Mouse (Mus musculus) limb, embryonic 15.5 days (tissue): ENCODE measurements at regions not wholly inside any gene's neighbourhood (a gene's known extent, or its start where the extent isn't known, plus 50 kb on each side); places are given as distances from the start of the nearest gene placed in this dataset.
A peak's percentile ranks its signal among the peaks of the same experiment; 100 is the strongest.

ENCODE experiments used
- ATAC-seq: fragments of 200-750 bp; cut with Nextera tagmentation; 2 replicates; pipeline ENCODE4 v1.8.0; 2017; ENCODE audit warnings: low read depth, moderate TSS enrichment; ENCODE audit not compliant: insufficient number of reproducible peaks, low FRiP score, low TSS enrichment
- H3K27ac ChIP-seq: fragments of 300-500 bp; sonication (generic); 2 replicates; pipeline ENCODE4 v1.5.1; 2015; ENCODE audit warnings: moderate library complexity, mild to moderate bottlenecking, inconsistent platforms
- H3K27me3 ChIP-seq: fragments of 300-500 bp; sonication (generic); 2 replicates; pipeline ENCODE4 v1.6.1; 2015; ENCODE audit warnings: inconsistent platforms
- H3K36me3 ChIP-seq: fragments of 300-500 bp; sonication (generic); 2 replicates; pipeline ENCODE4 v1.6.1; 2015; ENCODE audit warnings: inconsistent platforms
- H3K4me1 ChIP-seq: fragments of 300-500 bp; sonication (generic); 2 replicates; pipeline ENCODE4 v1.6.1; 2015; ENCODE audit warnings: inconsistent platforms
- H3K4me2 ChIP-seq: fragments of 300-500 bp; sonication (generic); 2 replicates; pipeline ENCODE4 v1.6.1; 2015; ENCODE audit warnings: mild to moderate bottlenecking, inconsistent platforms
- H3K4me3 ChIP-seq: fragments of 300-500 bp; sonication (generic); 2 replicates; pipeline ENCODE4 v1.5.1; 2015; ENCODE audit warnings: mild to moderate bottlenecking, inconsistent platforms
- H3K9ac ChIP-seq: fragments of 300-500 bp; sonication (generic); 2 replicates; pipeline ENCODE4 v1.6.1; 2015; ENCODE audit warnings: inconsistent platforms
- H3K9me3 ChIP-seq: fragments of 300-500 bp; sonication (generic); 2 replicates; pipeline ENCODE4 v1.6.1; 2016; ENCODE audit warnings: inconsistent platforms
- WGBS: fragments of 180-500 bp; shearing (Covaris S2); methylation state at CpG from one replicate; pipeline ENCODE4 v1.1.7; 2015; 5-methylcytosine and 5-hydroxymethylcytosine counted together

- H3K36me3 ChIP-seq, result no peaks in the 10 kb centered on the region
- no peak overlapping the region for H3K4me2 ChIP-seq
- no peak overlapping the region for H3K4me3 ChIP-seq
- no peak for ATAC-seq
- no peaks in the 10 kb centered on the region for H3K27me3 ChIP-seq
- no peaks in the 10 kb centered on the region for H3K4me1 ChIP-seq
- WGBS, result 76% methylated on average over 8 of the region's 8 CpGs
- H3K27ac ChIP-seq, result no peak overlapping the region
- H3K9me3 ChIP-seq, result no peaks in the 10 kb centered on the region
- H3K9ac ChIP-seq, result no peak overlapping the region
Observed at GRCm38 (mm10) chr4:125765171-125765570, 259.2 kb upstream of the Csf3r start.

DNA sequence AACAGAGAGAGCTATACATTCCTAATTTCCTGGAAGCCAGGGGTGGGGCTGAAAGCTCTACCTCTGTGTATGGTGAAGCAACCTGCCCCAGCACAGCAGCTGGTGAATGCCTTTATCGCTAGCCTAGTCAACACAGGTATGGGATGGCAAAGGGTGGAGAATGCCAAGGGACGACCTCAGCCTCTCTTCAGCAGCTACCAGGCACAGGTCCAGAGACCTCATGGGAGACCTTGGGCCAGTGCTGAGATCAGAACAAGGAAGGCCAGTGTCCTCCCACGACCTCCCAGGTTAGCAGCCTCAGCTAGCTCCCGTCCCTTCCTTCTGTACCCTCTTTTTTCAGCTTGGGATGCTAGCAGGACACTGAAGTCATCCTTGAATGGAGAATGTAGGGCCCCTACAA is 247.2 kb upstream of the Csf3r start:
- Histone ChIP-seq H3K4me2 (no peak overlapping the region), H3K36me3 (no peaks in the 10 kb centered on the region), H3K27ac (no peak overlapping the region), H3K4me1 (no peaks in the 10 kb centered on the region), H3K9me3 (no peaks in the 10 kb centered on the region), H3K27me3 (peaks cover 10% of the 10 kb centered on the region; the same call in 1 of the 2 replicates), H3K9ac (no peak overlapping the region), H3K4me3 (no peak overlapping the region)
- no peak for ATAC-seq
- WGBS, result 81% methylated on average over 4 of the region's 4 CpGs

DNA sequence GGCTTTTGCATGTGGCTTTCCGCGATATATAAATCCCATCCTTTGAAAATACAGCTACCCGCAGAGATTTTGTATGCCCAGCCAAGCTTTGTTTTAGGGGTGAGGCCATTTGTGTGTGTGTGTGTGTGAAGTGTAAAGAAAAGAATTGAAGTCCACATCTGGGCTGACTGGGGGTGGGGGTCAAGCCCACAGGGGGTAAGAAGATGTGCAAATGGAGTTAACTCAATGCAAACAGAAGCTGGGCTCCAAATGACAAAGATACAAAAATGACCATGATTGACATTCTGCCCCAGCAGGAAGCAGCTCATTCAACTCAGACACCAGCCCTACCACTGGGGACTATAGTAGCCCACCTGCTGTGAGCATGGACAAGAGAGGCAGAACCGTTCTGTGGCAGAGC is 244.2 kb upstream of the Csf3r start:
- Histone ChIP-seq H3K4me1 (no peaks in the 10 kb centered on the region), H3K4me2 (no peak overlapping the region), H3K27ac (no peak overlapping the region), H3K9ac (no peak overlapping the region), H3K27me3 (peaks cover 13% of the 10 kb centered on the region; the same call in 1 of the 2 replicates), H3K36me3 (no peaks in the 10 kb centered on the region), H3K4me3 (no peak overlapping the region), H3K9me3 (no peaks in the 10 kb centered on the region)
- WGBS, result 59% methylated on average over 4 of the region's 4 CpGs
- ATAC-seq, result no peak

DNA sequence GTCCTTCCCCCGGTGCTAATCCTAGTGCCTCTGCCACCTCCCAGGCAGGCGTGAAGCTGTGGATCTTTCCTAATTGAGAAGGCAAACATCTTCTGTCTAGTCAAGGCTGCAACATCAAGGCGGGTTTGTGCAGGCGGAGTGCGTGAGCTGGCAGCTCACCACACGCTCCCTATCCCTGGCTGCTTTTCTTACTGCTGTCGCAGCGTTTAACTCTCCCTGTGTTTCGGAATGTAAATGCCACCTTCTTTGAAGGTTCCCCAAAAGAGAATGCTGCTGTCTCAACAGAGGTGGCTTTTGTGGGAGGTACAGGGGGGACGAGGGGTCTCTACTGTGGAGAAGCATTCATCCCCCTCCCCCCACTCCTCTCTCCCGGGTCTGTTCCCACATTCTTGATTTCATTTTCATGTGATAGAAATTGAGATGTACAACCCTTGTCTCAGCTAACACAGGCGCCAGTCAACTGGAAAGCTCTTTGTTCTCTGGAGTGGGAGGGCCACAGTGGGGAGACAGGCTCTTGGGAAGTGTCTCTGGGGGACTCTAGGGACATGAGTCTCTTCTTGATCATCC is 243.3 kb upstream of the Csf3r start:
- ATAC-seq, result no peak
- no peak overlapping the region for H3K4me3 ChIP-seq
- peaks cover 17% of the 10 kb centered on the region; the same call in 1 of the 2 replicates for H3K27me3 ChIP-seq
- no peak overlapping the region for H3K4me2 ChIP-seq
- H3K9ac ChIP-seq, result no peak overlapping the region
- H3K27ac ChIP-seq, result no peak overlapping the region
- 11% methylated on average over 12 of the region's 12 CpGs for WGBS
- H3K9me3 ChIP-seq, result no peaks in the 10 kb centered on the region
- H3K36me3 ChIP-seq, result no peaks in the 10 kb centered on the region
- H3K4me1 ChIP-seq, result no peaks in the 10 kb centered on the region

GRCm38 (mm10) chr4:125782346-125782745 is 242.0 kb upstream of the Csf3r start:
- no peak for ATAC-seq
- no peak overlapping the region for H3K27ac ChIP-seq
- WGBS, result 77% methylated on average over 3 of the region's 3 CpGs
- peaks cover 17% of the 10 kb centered on the region; the same call in 1 of the 2 replicates for H3K27me3 ChIP-seq
- H3K4me1 ChIP-seq, result no peaks in the 10 kb centered on the region
- H3K9me3 ChIP-seq, result no peaks in the 10 kb centered on the region
- H3K4me2 ChIP-seq, result no peak overlapping the region
- no peak overlapping the region for H3K9ac ChIP-seq
- no peak overlapping the region for H3K4me3 ChIP-seq
- no peaks in the 10 kb centered on the region for H3K36me3 ChIP-seq

GRCm38 (mm10) chr4:125786083-125786482 is 238.3 kb upstream of the Csf3r start:
- Histone ChIP-seq H3K4me1 (no peaks in the 10 kb centered on the region), H3K9me3 (no peaks in the 10 kb centered on the region), H3K36me3 (no peaks in the 10 kb centered on the region), H3K4me2 (no peak overlapping the region), H3K27me3 (peaks cover 12% of the 10 kb centered on the region; the same call in 1 of the 2 replicates), H3K4me3 (no peak overlapping the region), H3K9ac (no peak overlapping the region), H3K27ac (no peak overlapping the region)
- ATAC-seq, result no peak
- WGBS, result 24% methylated on average over 3 of the region's 3 CpGs

DNA sequence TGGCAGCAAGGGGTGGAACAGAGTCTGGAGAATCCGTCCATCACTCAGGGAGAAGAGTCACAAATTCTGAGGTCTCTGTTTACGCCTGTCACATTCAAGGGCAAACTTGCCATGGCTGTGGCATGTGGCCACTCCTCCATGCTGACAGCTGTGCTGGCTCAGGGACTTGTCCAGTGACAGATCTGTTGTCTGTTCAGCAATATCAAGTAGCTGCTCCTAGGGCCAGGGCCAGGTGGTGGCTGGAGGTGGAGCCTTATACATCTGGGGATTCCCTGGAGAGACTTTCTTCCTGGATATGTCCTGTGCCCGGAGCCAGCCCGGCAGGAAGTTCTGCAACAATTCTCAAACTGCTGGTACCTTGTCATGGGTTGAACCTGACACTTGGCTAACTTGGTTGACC is 229.7 kb upstream of the Csf3r start:
- Histone ChIP-seq H3K9me3 (no peaks in the 10 kb centered on the region), H3K9ac (no peak overlapping the region), H3K27me3 (no peaks in the 10 kb centered on the region), H3K36me3 (no peaks in the 10 kb centered on the region), H3K4me3 (no peak overlapping the region), H3K4me1 (no peaks in the 10 kb centered on the region), H3K4me2 (no peak overlapping the region), H3K27ac (no peak overlapping the region)
- no peak for ATAC-seq
- 70% methylated on average over 4 of the region's 4 CpGs for WGBS

DNA sequence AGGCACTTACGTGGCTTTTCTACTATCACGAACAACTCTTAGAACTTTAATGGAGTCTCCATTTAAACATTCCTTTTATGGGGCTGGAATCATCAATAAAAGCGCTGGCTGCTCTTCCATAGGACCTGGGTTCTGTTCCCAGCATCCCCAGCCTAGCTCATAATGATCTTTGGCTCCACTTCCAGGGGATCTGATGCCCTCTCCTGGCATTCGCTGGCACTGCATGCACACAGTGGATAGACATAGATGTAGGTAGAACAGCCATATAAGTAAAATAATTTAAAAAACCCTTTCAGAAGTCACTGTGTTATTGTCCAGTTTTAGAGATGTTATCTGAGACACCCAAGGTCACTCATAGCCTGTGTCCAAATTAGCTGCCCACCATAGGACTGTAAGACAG is 216.4 kb upstream of the Csf3r start:
- H3K27me3 ChIP-seq, result 0 out of 2 replicates have a peak, but pooled peaks cover 6% of the 10 kb centered on the region
- H3K9ac ChIP-seq, result no peak overlapping the region
- no peaks in the 10 kb centered on the region for H3K36me3 ChIP-seq
- H3K4me2 ChIP-seq, result no peak overlapping the region
- WGBS, result 85% methylated on average over 4 of the region's 4 CpGs
- no peak for ATAC-seq
- H3K9me3 ChIP-seq, result no peaks in the 10 kb centered on the region
- no peak overlapping the region for H3K27ac ChIP-seq
- no peak overlapping the region for H3K4me3 ChIP-seq
- H3K4me1 ChIP-seq, result peaks cover 8% of the 10 kb centered on the region; the same call in 1 of the 2 replicates

DNA sequence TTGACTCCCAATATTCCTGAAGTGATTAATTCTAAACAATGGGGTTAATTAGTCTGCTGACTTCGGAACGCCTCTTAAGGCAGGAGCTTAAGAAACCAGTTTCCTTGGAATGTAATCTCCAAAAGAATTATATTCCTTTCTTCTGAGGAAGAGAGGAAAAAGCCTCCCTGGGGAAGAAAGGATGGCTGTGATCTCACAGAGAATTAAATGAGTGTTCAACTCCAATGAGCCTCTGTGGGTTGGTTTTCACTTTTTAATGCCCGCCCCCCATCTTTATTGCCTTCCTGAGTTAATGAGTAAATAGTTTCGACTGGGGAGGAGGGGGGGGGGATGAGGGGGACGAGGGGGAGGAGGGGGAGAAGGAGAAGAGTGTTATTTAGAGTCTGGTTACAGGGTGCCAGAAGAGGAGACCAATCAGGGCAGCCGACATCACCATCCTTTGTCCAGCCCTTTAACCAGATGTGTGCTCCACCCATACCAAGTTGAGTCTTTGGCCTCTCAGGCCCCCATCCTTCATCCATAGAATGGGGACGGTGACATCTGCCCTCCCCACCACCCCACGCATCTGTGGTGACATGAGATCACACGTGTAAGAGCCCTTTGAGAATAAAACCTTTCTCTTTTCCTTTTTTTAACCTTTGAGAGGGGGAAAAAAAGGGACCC is 214.8 kb upstream of the Csf3r start:
- Histone ChIP-seq H3K9me3 (no peaks in the 10 kb centered on the region), H3K9ac (no peak overlapping the region), H3K27ac (no peak overlapping the region), H3K4me2 (no peak overlapping the region), H3K4me3 (no peak overlapping the region), H3K36me3 (no peaks in the 10 kb centered on the region), H3K4me1 (peaks cover 8% of the 10 kb centered on the region; the same call in 1 of the 2 replicates), H3K27me3 (0 out of 2 replicates have a peak, but pooled peaks cover 9% of the 10 kb centered on the region)
- ATAC-seq, result no peak
- WGBS, result 12% methylated on average over 9 of the region's 9 CpGs

- Histone ChIP-seq H3K4me1 (peaks cover 8% of the 10 kb centered on the region; the same call in 1 of the 2 replicates), H3K36me3 (no peaks in the 10 kb centered on the region), H3K4me3 (no peak overlapping the region), H3K27ac (no peak overlapping the region), H3K4me2 (no peak overlapping the region), H3K27me3 (0 out of 2 replicates have a peak, but pooled peaks cover 9% of the 10 kb centered on the region), H3K9me3 (no peaks in the 10 kb centered on the region), H3K9ac (no peak overlapping the region)
- no peak for ATAC-seq
- WGBS, result 15% methylated on average over 8 of the region's 8 CpGs
Observed at GRCm38 (mm10) chr4:125810247-125810646, 214.1 kb upstream of the Csf3r start.

DNA sequence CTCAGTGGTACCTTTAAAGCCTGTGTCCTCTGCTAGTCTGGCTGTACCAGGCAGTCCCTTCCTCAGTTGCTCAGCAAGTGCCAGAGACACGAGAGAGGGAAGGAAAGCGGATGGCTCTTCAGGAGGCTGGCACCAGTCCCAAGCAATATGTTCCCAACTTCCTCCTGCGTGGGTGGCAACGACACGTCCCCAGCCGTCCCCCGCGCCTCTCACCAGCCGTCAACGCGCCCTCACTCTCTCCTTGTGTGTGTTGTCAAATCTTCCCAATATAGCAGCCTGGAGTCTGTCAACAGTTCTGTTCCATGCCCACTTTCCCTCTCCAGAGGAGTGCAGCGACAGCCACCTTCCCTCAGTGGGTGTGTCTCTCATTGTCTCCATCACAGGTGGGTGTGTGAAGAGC is 210.0 kb upstream of the Csf3r start:
- Histone ChIP-seq H3K36me3 (no peaks in the 10 kb centered on the region), H3K9ac (no peak overlapping the region), H3K27me3 (peaks cover 28% of the 10 kb centered on the region; the same call in 1 of the 2 replicates), H3K4me3 (no peak overlapping the region), H3K4me2 (no peak overlapping the region), H3K9me3 (no peaks in the 10 kb centered on the region), H3K27ac (no peak overlapping the region), H3K4me1 (peaks cover 8% of the 10 kb centered on the region; the same call in 1 of the 2 replicates)
- 78% methylated on average over 12 of the region's 12 CpGs for WGBS
- ATAC-seq, result 0 out of 2 replicates have a peak, but pooled peaks have one; percentile 27

GRCm38 (mm10) chr4:125815276-125815675 is 209.1 kb upstream of the Csf3r start:
- ATAC-seq, result no peak
- 15% methylated on average over 3 of the region's 3 CpGs for WGBS

More at GRCm38 (mm10) chr4:125815276-125815675, 209.1 kb upstream of the Csf3r start:
- Histone ChIP-seq H3K27me3 (peaks cover 28% of the 10 kb centered on the region; the same call in 1 of the 2 replicates), H3K4me3 (no peak overlapping the region), H3K27ac (no peak overlapping the region), H3K4me2 (no peak overlapping the region), H3K9me3 (no peaks in the 10 kb centered on the region), H3K36me3 (no peaks in the 10 kb centered on the region), H3K4me1 (0 out of 2 replicates have a peak, but pooled peaks cover 3% of the 10 kb centered on the region), H3K9ac (no peak overlapping the region)
